Mouse (Mus musculus): Measurements from ENCODE around the gene Fgfr2.

Fgfr2 gene

GRCm38 (mm10) chr7:131855641-131856040 lies 1267.5 kb downstream of the Fgfr2 start:
- DNase-seq (ENCODE audit: extremely low spot score, low read depth, low spot score), result no peak

- DNase-seq (ENCODE audit: extremely low spot score, low read depth, low spot score), result no peak
These were observed 1272.6 kb downstream of the Fgfr2 start for GRCm38 (mm10) chr7:131850579-131850978.

GRCm38 (mm10) chr7:131846066-131846905 lies 1276.9 kb downstream of the Fgfr2 start:
- no peak for DNase-seq (ENCODE audit: extremely low spot score, low read depth, low spot score)

- no peak for DNase-seq (ENCODE audit: extremely low spot score, low read depth, low spot score)
These were observed 1292.9 kb downstream of the Fgfr2 start for GRCm38 (mm10) chr7:131830261-131830660.

GRCm38 (mm10) chr7:131826811-131827210 lies 1296.3 kb downstream of the Fgfr2 start:
- no peak for DNase-seq (ENCODE audit: extremely low spot score, low read depth, low spot score)

- DNase-seq (ENCODE audit: extremely low spot score, low read depth, low spot score), result no peak
These were observed 1305.2 kb downstream of the Fgfr2 start for GRCm38 (mm10) chr7:131817976-131818375.

- DNase-seq (ENCODE audit: extremely low spot score, low read depth, low spot score), result no peak
These were observed 1306.5 kb downstream of the Fgfr2 start for GRCm38 (mm10) chr7:131816641-131817040.

GRCm38 (mm10) chr7:131812116-131812515 lies 1311.0 kb downstream of the Fgfr2 start:
- no peak for DNase-seq (ENCODE audit: extremely low spot score, low read depth, low spot score)

GRCm38 (mm10) chr7:131810916-131811315 lies 1312.2 kb downstream of the Fgfr2 start:
- DNase-seq (ENCODE audit: extremely low spot score, low read depth, low spot score), result no peak

GRCm38 (mm10) chr7:131809584-131810181 lies 1313.5 kb downstream of the Fgfr2 start:
- DNase-seq (ENCODE audit: extremely low spot score, low read depth, low spot score), result no peak

GRCm38 (mm10) chr7:131807257-131807656 lies 1315.9 kb downstream of the Fgfr2 start:
- no peak for DNase-seq (ENCODE audit: extremely low spot score, low read depth, low spot score)

GRCm38 (mm10) chr7:131805525-131806202 lies 1317.5 kb downstream of the Fgfr2 start:
- no peak for DNase-seq (ENCODE audit: extremely low spot score, low read depth, low spot score)

GRCm38 (mm10) chr7:131800416-131801045 lies 1322.6 kb downstream of the Fgfr2 start:
- no peak for DNase-seq (ENCODE audit: extremely low spot score, low read depth, low spot score)

GRCm38 (mm10) chr7:131797161-131797560 lies 1326.0 kb downstream of the Fgfr2 start:
- DNase-seq (ENCODE audit: extremely low spot score, low read depth, low spot score), result no peak

GRCm38 (mm10) chr7:131788595-131789206 lies 1334.4 kb downstream of the Fgfr2 start:
- DNase-seq (ENCODE audit: extremely low spot score, low read depth, low spot score), result no peak

- no peak for DNase-seq (ENCODE audit: extremely low spot score, low read depth, low spot score)
These were observed 1337.4 kb downstream of the Fgfr2 start for GRCm38 (mm10) chr7:131785721-131786120.

- peak; percentile 41 for DNase-seq (ENCODE audit: extremely low spot score, low read depth, low spot score)
These were observed 1344.7 kb downstream of the Fgfr2 start for GRCm38 (mm10) chr7:131778271-131778985.

- DNase-seq (ENCODE audit: extremely low spot score, low read depth, low spot score), result peak; percentile 77
These were observed 1345.5 kb downstream of the Fgfr2 start for GRCm38 (mm10) chr7:131777461-131778270.

GRCm38 (mm10) chr7:131776191-131776752 lies 1346.9 kb downstream of the Fgfr2 start:
- DNase-seq (ENCODE audit: extremely low spot score, low read depth, low spot score), result no peak
